Mouse (Mus musculus) small intestine, adult 2 months (tissue): Measurements from ENCODE around the gene Trank1. TPM values are rescaled to one million over a fixed set of nuclear protein-coding genes. Genes with fewer than 3 reads are reported as not detected.

Experiments used
- H3K27ac ChIP-seq: fragments of 200-500 bp; 2 replicates; pipeline ENCODE4 v1.5.1; 2012; ENCODE audit warnings: low read depth, low read length, control low read depth, inconsistent platforms; ENCODE audit not compliant: insufficient read depth
- H3K27me3 ChIP-seq: fragments of 200-500 bp; 2 replicates; pipeline ENCODE4 v1.6.1; 2012; ENCODE audit warnings: mild to moderate bottlenecking, moderate library complexity, low read length, inconsistent platforms; ENCODE audit not compliant: control insufficient read depth, insufficient read depth
- H3K36me3 ChIP-seq: fragments of 200-500 bp; 2 replicates; pipeline ENCODE4 v1.6.1; 2012; ENCODE audit warnings: mild to moderate bottlenecking, low read length, control low read depth, inconsistent platforms; ENCODE audit not compliant: control insufficient read depth, insufficient read depth
- H3K4me1 ChIP-seq: fragments of 200-500 bp; 2 replicates; pipeline ENCODE4 v1.6.1; 2012; ENCODE audit warnings: low read length, inconsistent platforms, mixed read lengths; ENCODE audit not compliant: control insufficient read depth, insufficient read depth, insufficient read length
- H3K4me3 ChIP-seq: fragments of 200-500 bp; 2 replicates; pipeline ENCODE4 v1.5.1; 2012; ENCODE audit warnings: low read depth, mild to moderate bottlenecking, control low read depth, inconsistent platforms, low read length, moderate library complexity
- CTCF ChIP-seq: fragments of 200-500 bp; IDR thresholded peaks from 2 replicates; pipeline ENCODE4 v1.5.1; 2012; ENCODE audit warnings: low read depth, mild to moderate bottlenecking, control low read depth, inconsistent platforms, low read length, moderate library complexity, mixed read lengths; ENCODE audit not compliant: insufficient replicate concordance, insufficient read length; ENCODE audit errors: extremely low read depth
- POLR2A ChIP-seq: fragments of 200-500 bp; IDR thresholded peaks from 2 replicates; pipeline ENCODE4 v1.6.1; 2012; ENCODE audit warnings: low read depth, mild to moderate bottlenecking, control low read depth, inconsistent platforms, low read length, moderate library complexity
- WGBS: fragments of 180-500 bp; shearing (Covaris S2); methylation state at CpG from one replicate; pipeline ENCODE4 v1.1.7; 2018; 5-methylcytosine and 5-hydroxymethylcytosine counted together
- polyA plus RNA-seq: library from polyadenylated mRNA; depleted of rRNA; stranded (reverse); fragments of >200 nt; gene quantifications from 2 replicates; pipeline ENCODE4 v1.2.3, GENCODE M21; 2012

The Trank1 gene
- polyA plus RNA-seq, 1 experiment, result 0.03 TPM

GRCm38 (mm10) chr9:111425952-111426351 lies 114.4 kb downstream of the Trank1 start:
- Histone ChIP-seq H3K36me3 (no peaks in the 10 kb centered on the region), H3K4me3 (no peak overlapping the region), H3K27me3 (no peaks in the 10 kb centered on the region), H3K4me1 (no peaks in the 10 kb centered on the region), H3K27ac (no peak overlapping the region)
- no peak for TF ChIP-seq POLR2A
- no peak for TF ChIP-seq CTCF
- 90% methylated on average over 4 of the region's 4 CpGs for WGBS

- Histone ChIP-seq H3K36me3 (no peaks in the 10 kb centered on the region), H3K4me3 (no peak overlapping the region), H3K27me3 (no peaks in the 10 kb centered on the region), H3K27ac (no peak overlapping the region), H3K4me1 (no peaks in the 10 kb centered on the region)
- WGBS, result 84% methylated on average over 9 of the region's 9 CpGs
- TF ChIP-seq CTCF, result no peak
- no peak for TF ChIP-seq POLR2A
These were observed 116.5 kb downstream of the Trank1 start for GRCm38 (mm10) chr9:111427891-111428555.

DNA sequence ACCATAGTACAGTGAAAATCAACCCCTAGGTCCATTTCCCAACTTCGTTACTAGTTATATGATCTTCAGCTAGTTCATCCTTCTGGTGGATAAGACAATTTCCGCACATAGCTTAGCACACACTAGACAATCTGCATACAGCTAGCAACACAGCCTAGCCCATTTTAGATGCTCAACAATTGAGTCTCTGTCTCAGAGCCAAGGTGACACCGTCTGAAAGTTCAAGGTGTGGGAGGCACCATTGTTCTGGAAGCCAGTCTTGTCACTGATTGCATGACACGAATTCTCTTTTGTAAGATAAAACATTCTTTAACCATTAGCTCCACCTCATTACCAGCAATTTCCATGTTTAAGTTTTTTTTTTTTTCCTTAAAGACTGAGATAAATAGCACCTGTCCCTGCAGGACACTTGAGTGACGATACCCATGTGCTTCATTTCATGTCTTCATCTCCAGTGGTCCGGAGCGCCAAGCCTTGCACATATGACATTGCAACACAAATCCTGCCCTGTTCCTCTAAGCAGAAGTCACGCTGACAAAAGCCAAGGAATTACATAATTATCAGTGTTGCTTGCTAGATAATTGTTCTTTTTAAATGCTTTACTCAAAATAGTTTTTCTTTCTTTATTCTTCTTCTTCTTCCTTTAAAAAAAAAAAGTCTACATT lies 117.3 kb downstream of the Trank1 start:
- Histone ChIP-seq H3K4me1 (no peaks in the 10 kb centered on the region), H3K4me3 (no peak overlapping the region), H3K27ac (no peak overlapping the region), H3K36me3 (no peaks in the 10 kb centered on the region), H3K27me3 (no peaks in the 10 kb centered on the region)
- WGBS, result 64% methylated on average over 8 of the region's 8 CpGs
- no peak for TF ChIP-seq CTCF
- TF ChIP-seq POLR2A, result no peak

DNA sequence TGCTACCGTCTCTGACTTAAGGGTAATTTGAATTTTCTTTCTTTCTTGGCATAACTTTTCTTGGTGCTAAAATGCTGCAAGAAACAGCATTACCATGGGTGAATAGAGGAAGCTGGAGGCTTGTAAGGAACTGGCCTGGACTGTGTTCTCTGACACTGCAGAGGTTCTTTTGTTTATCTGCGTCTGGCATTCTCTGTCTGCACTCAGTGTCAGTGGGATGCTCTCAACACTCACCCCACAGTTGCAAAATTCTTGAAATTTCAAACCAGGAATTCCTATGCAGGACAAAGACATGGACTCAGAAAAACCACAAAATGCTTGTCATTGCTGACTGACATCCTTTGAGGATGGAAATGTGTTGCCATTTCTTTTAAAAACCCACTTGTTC lies 117.8 kb downstream of the Trank1 start:
- Histone ChIP-seq H3K27me3 (no peaks in the 10 kb centered on the region), H3K36me3 (no peaks in the 10 kb centered on the region), H3K27ac (no peak overlapping the region), H3K4me3 (no peak overlapping the region), H3K4me1 (no peaks in the 10 kb centered on the region)
- TF ChIP-seq POLR2A (no peak), CTCF (no peak)
- WGBS, result 57% methylated on average over 2 of the region's 2 CpGs

- H3K4me1 ChIP-seq, result no peaks in the 10 kb centered on the region; the same call in 1 of the 2 replicates
- H3K27me3 ChIP-seq, result peaks cover 5% of the 10 kb centered on the region; the same call in 1 of the 2 replicates
- H3K4me3 ChIP-seq, result no peak overlapping the region
- no peaks in the 10 kb centered on the region for H3K36me3 ChIP-seq
- no peak overlapping the region for H3K27ac ChIP-seq
- 86% methylated on average over 2 of the region's 2 CpGs for WGBS
- TF ChIP-seq CTCF (no peak), POLR2A (no peak)
These were observed 123.9 kb downstream of the Trank1 start for GRCm38 (mm10) chr9:111435429-111435828.

DNA sequence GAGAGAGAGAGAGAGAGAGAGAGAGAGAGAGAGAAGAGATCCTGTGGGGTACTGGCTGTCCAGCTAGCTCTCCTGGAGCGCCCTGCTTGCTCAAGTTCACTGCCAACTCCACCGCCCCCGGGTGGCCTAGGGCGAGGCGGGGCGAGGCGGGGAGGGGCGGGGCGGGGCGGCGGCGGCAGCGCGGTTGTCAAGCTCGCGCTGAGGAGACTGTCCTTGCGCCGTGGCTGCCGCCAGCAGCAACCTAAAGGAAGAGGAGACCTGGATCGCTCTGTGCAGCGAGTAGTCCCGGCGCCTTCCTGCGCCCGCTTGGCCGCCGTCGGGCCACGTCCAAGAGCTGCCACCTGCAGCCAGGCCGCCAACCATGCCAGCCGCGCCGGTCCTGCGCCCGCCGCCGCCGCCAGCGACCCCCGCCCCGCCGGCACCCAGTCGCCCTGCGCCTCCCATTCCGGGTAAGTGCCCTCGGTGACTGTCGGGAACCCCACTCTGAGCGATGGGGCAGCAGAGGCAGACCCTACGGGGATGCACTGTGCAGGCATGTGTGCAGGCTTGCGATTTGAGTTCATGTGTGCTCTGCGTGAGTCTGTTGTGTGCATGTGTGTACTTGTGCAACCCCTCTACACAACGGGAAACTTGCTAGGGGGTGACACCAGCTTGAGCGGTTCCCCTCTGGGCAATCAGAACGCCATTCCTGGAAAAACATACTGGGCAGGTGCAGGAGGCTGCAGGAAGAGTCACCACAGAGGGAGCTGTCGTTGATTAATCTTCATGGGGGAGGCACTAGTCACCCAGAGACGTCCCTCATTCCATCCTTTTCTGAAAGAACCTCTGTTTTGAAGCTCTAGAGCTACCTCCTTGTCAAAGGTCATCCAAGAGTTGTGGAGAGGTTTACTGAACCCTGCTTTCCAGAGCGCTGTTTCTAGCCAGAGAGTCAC lies 127.6 kb downstream of the Trank1 start, which contains the start of gene Dclk3:
Gene Dclk3, plus strand, starts transcription at position 178 of the 932 bp plus-strand sequence.
- no peak within 1 kb of the TSS for H3K27ac ChIP-seq
- peak within 1 kb of the TSS; percentile 58 for H3K4me3 ChIP-seq
- H3K36me3 ChIP-seq, result no peaks in the 10 kb centered on the region
- WGBS, result 3% methylated on average over 54 of the region's 57 CpGs
- TF ChIP-seq POLR2A (no peak), CTCF (no peak)
- peaks cover 11% of the 10 kb centered on the region; the same call in 1 of the 2 replicates for H3K4me1 ChIP-seq
- H3K27me3 ChIP-seq, result peaks cover 5% of the 10 kb centered on the region; the same call in 1 of the 2 replicates
